Mouse (Mus musculus) thymus, postnatal 0 days (tissue): ENCODE results near the gene Nme6. TPM values are rescaled to one million over a fixed set of nuclear protein-coding genes. Genes with fewer than 3 reads are reported as not detected.
"Not testable (repeated sequence)": the region's sequence is repeated elsewhere in the genome, so short reads cannot be mapped to it uniquely, and the experiment has no call there.

Experiments used
- DNase-seq: peaks from one replicate; pipeline ENCODE4 v3.0.0-alpha.2; 2015; ENCODE audit warnings: low spot score
- polyA plus RNA-seq: library from polyadenylated mRNA; unstranded; fragments of >200 nt; fragmentation: Nextera tagmentation; extraction: Ambion mirVana; gene quantifications from 2 replicates; pipeline ENCODE4 v1.2.1, GENCODE M21; 2015

Nme6 gene
- 40.9 and 43.0 TPM in 2 replicates for polyA plus RNA-seq

DNA sequence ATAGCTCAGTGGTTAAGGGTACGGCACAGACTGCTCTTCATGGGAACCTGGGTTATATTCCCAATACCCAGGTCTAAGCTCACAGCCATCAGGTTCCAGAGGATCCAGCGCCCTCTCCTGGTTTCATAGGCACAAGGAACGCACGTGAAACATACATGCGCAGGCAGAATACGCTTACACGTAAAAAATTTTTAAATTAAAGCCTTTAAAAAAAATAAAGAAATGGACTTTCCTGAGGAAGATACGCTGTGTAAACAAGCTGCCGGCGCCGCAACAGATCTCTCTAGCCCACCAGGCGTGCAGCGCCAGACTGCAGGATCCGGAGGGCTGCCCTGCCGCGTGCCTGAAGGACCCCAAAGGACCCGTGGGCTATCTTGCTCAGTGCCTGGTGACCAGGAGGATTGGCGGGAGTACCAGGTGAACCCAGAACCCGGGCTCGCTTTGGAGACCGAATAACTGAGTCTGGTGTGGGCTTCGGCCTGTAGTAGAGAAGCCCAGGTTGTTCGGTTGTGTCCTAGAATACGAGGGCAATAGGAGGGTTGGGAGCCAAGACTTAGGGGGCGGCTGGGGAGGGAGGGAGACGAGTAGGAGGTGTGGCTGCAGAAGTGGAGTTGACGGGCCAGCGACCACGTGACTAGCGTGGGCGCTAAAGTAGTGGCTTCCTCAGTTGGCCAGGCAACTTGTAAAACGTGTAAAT, at the start of gene Nme6:
TSS of gene Nme6 (plus strand) at position 359 of the 697 bp plus-strand sequence.
- DNase-seq = peak; percentile 84

GRCm38 (mm10) chr9:109790570-109790969, 42.0 kb upstream of the Nme6 start, which contains the start of gene Fbxw27:
TSS of gene Fbxw27 (minus strand) at chr9:109790670.
- DNase-seq = not testable (repeated sequence)

GRCm38 (mm10) chr9:109795221-109795620, 37.3 kb upstream of the Nme6 start:
- no peak for DNase-seq

- DNase-seq = no peak
Measured at GRCm38 (mm10) chr9:109795811-109796210, 36.7 kb upstream of the Nme6 start.

DNA sequence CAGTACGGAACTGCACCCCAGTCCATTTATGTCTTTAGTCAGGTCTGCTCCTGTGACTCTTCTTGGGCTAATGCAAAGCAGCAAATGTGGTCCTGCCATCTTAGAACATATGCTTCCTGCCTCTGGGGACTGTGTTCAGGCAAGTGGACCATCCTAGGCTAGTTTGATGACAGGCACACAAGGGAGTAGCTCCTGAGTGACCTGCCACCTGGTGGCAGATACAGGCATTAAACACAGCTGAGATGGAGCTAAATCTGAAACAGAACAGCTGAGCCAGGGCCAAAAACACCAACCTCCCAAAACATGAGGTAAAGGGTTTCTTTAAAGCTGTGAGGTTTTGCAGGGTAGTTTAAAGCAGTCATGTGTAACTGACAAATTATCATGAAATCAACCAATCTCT, 34.5 kb upstream of the Nme6 start:
- DNase-seq = peak; percentile 20

- not testable (repeated sequence) for DNase-seq
Measured at GRCm38 (mm10) chr9:109805596-109805995, 27.0 kb upstream of the Nme6 start.

GRCm38 (mm10) chr9:109806260-109806659, 26.3 kb upstream of the Nme6 start:
- no peak for DNase-seq

GRCm38 (mm10) chr9:109806695-109807293, 25.8 kb upstream of the Nme6 start:
- no peak for DNase-seq

- no peak for DNase-seq
Measured at GRCm38 (mm10) chr9:109807898-109808297, 24.7 kb upstream of the Nme6 start.

DNA sequence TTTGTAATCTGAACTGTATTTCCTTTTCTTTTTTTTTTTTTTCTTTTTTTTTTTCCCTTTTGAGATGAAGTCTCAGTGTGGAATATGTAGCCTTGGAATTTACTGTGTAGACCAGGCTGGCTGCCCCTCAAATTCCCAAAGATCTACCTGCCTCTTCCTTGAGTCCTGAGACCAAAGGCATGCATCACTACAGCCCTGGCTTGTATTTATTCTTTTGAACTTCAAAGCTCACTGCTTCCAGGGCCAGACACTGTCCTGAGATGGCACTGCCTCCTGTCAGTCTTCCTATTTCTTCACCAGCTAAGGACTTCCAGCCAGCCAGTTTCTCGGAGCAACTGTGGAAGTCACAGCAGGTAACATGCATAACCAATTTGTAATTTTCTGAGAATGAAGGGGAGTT, 20.6 kb upstream of the Nme6 start, which contains the start of gene Spink8:
TSS of gene Spink8 (plus strand) at position 301 of the 400 bp plus-strand sequence.
- no peak for DNase-seq

DNA sequence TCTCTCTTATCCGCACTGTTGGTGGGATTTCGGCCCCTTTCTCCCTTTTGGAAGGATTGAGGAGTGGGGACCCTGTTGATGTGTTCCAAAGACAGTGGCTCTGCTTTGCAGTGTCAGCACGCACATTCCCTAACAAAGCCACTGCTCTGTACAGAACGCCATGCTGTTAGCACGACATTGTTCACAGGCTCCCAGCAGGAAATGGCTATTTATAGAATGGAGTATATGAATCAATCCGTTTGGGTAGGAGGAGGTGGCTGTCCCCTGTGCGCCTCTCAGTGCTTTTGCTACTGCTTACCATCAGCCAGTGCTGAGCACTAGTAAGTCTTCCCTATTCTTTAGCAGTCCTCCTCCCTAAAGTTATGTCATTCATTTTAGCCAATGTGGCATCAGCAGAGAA, 19.1 kb upstream of the Nme6 start:
- no peak for DNase-seq

DNA sequence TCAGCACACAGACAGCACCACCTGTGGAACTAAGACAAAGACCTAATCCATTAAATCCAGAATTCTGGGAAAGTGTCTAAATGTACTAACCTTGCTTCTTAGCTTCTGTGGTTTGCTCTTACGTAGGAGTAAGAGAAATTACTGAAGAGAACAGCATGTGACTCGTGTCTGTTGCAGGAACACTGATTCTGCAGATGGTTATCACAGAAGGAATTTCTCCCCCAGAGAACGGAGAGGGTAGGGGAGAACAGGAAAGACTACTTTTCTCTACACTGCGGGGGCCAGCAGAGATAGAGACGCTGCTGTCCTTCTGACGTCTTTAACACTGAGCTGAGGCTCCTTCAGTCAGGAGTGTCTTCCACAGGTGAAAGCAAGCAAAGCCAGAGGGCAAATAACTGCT, 16.2 kb upstream of the Nme6 start:
- no peak for DNase-seq

- DNase-seq = no peak
Measured at GRCm38 (mm10) chr9:109825739-109826138, 6.8 kb upstream of the Nme6 start.

- no peak for DNase-seq
Measured at GRCm38 (mm10) chr9:109826181-109826580, 6.4 kb upstream of the Nme6 start.

- no peak for DNase-seq
Measured at GRCm38 (mm10) chr9:109833088-109833412, 501 bp downstream of the Nme6 start.

GRCm38 (mm10) chr9:109849312-109849758, 16.8 kb downstream of the Nme6 start, which contains the start of gene Camp:
TSS of gene Camp (minus strand) at chr9:109849617.
- DNase-seq = no peak

DNA sequence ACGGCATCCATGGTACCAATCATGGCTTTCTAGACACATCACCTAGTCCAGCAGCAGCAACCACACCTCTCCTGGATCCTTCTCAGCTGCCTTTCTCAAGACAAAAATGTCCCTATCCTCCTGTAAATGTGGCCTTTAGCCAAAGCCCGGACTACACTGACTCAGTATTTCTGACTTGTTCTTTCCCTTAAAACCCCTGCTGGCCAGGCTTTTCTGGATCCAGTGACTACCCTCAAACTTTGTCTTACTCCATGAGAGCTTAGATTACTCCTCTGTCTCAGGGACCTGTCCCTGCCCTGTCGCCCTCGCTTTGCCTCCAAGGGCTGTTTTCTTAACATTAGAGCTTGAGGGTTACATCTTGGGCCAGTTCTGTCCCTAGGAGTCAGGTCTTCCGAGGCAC, 17.6 kb downstream of the Nme6 start:
- DNase-seq = no peak

DNA sequence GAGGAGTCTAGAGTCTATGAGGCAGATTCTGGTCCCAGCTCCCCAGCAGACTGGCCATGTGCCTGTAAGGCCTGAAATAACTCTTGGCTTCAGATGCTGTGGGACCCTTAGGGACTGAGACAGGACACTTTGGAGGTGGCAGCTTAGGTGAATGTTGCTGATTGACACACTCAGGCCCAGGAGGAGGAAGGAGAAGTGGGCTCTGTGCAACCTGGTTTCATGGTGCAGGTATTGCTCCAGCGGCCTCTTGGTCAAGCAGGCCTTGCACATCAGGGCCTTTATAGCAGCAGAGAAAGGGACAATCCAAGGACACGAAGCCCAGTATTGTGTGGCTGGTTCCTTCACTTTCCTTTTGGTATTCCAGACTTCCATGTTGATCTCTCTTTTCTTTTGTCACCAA, 21.8 kb downstream of the Nme6 start:
- DNase-seq = no peak

- no peak for DNase-seq
Measured at GRCm38 (mm10) chr9:109855947-109856346, 23.4 kb downstream of the Nme6 start.

DNA sequence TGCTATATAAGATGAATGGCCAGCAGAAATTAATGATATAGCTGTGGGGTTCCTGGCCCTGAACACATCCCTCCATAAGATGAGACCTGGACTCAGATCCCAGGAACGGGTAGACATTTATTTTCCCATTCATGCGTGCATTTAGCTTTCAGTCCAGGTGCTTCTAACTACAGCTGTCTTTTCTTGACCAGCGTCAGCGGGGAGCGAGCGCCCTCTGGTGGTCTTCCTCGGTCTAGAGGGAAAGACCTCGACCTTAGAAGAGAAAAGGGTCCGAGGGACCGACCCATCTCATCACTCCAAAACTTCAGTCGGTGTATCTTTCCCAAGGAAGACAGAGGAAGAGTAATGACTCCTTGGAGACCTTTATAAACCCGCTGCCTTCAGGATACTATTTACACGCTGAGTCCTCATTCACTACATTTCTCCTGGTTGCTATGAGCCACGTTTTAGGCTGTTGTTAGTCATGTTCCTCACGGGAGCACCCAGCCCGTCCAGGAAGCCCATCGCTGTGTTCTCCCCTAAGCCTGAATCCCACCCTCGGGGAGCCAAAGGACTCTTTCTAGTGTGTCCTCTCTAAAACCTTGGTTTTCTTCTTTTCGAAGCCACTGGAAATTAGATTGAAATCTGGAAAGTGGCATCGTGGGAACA, 30.0 kb downstream of the Nme6 start:
- DNase-seq = peak; percentile 74

GRCm38 (mm10) chr9:109863085-109863484, 30.5 kb downstream of the Nme6 start:
- DNase-seq = no peak

GRCm38 (mm10) chr9:109866218-109866617, 33.7 kb downstream of the Nme6 start:
- no peak for DNase-seq
